Mouse (Mus musculus): ENCODE data around the gene Pithd1.

Pithd1 gene

DNA sequence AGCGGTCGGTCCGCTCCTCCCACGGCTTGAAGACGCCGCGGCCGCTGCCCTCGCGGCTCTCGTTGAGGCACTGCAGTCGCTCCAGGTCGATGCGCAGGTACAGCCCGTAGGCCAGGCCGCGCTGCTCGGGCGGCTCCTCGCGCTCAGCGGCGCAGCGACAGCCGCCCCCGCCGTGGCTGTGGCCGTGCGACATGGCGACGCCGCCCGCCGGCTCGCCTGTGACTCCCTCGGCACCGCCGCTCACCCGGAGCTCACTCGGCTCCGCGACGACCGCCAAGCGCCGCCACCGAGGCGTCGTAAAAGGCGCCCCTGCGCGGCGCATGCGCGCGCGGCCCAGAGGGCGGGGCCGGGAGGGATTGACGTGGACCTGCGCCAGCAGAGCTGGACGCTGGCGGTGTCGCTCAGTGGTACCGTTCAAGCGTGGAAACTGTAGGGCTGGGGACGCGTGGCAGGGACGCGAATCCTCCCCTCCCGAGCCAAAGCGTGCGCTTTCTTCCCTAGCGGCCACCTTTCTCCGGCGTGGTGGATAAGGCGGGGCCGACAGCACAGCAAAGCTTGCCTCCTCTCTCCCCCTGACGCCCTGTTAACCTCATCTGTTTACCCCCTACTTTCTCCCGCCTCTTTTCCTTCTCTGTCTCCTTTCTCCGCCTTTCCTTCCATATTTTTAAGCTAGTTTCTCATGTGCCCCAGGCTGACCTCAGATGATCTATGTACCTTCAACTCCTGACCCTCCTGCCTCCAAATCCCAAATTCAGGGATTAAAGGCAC lies at the start of gene Pithd1:
TSS of gene Pithd1 (minus strand) at position 322 of the 768 bp plus-strand sequence.
- DNase-seq (ENCODE audit: low read depth, low spot score) = peak; percentile 96

- DNase-seq (ENCODE audit: low read depth, low spot score) = no peak
Measured at GRCm38 (mm10) chr4:136035078-136035477, 48.0 kb upstream of the Pithd1 start.

DNA sequence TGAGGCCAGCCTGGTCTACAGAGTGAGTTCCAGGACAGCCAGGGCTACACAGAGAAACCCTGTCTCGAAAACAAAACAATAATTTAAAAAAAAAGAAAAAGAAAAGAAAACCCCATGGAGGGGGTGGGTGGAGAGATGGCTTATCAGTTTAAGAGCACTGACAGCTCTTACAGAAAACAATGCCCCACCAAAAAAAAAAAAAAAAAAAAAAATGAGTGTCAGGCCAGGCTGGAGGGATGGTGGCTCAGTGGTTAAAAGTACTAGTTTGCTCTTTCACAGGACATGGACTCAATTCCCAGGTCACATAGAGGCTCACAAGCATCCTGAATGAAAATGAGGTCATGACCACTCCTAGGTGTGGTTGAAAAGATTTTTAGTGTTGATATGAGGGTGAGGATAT lies 46.2 kb upstream of the Pithd1 start:
- no peak for DNase-seq (ENCODE audit: low read depth, low spot score)

DNA sequence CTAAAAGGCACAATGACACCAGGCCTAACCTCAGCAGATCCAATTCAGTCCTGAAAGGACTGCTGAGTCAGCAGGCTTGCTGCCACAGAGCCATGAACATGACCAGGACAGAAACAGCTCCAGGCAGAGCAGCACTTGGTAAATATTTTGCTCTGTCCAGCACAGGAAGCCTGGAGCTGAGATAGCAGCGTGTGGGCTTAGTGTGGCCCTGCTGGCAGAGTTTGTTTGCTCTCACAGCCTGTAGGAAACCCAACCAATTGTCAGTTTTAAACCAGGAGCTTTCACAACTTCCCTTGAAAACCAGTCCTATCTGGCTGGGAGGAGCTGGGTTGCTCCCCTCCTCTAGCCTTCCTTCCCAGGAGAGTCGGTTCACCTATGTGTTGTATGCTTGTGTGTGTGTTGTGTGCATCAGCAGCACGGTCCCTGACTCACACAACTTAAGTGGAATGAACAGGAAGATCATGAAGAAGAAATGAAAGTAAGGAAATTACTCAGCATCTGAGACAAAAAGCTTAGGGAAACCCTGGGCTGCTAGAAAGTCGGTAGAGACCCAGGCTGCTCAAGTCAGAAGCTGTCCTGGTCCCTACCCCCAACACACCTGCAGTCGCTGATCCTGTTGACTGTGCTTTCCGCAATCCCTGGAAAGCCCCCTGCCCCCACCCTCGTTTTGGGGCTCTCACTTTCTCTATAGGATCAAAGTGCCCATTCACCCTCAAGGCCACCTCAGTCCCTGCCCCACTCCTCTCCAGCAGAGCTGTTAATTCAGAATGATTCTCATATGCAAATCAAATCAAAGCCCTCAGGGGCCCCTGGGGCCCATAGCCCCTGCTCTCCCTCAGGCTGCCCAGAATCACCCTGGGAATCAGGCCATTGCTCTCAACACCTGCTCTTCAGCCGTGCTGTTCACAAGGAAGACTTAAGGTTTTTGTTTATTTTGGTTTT lies 44.2 kb upstream of the Pithd1 start:
- no peak for DNase-seq (ENCODE audit: low read depth, low spot score)

- DNase-seq (ENCODE audit: low read depth, low spot score) = no peak
Measured at GRCm38 (mm10) chr4:136028689-136029088, 41.6 kb upstream of the Pithd1 start.

DNA sequence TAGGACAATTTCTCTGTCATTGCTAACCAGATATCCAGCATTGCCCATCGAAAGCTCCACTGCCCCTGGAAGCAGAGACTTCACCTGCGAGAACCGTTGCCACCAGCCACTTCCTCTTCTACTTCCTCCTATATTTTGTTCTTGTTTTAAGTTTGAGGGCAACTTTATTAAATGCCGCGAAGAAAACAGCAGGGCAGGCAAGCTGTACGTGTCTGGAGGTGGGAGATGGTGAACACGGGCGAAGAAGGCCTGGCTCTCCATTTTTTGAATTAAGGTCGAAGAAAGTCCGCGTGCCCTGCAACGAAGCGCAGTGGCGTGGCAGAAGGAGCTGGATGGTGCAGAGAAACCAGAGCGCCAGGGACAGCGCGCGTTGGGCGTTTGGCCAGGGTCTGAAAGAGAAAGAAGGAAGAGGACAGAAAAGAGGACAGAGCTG lies 41.1 kb upstream of the Pithd1 start:
- DNase-seq (ENCODE audit: low read depth, low spot score) = no peak

- DNase-seq (ENCODE audit: low read depth, low spot score) = no peak
Measured at GRCm38 (mm10) chr4:136027416-136028131, 40.5 kb upstream of the Pithd1 start.

GRCm38 (mm10) chr4:136025350-136025749 lies 38.3 kb upstream of the Pithd1 start:
- no peak for DNase-seq (ENCODE audit: low read depth, low spot score)

- no peak for DNase-seq (ENCODE audit: low read depth, low spot score)
Measured at GRCm38 (mm10) chr4:136022924-136023323, 35.9 kb upstream of the Pithd1 start.

DNA sequence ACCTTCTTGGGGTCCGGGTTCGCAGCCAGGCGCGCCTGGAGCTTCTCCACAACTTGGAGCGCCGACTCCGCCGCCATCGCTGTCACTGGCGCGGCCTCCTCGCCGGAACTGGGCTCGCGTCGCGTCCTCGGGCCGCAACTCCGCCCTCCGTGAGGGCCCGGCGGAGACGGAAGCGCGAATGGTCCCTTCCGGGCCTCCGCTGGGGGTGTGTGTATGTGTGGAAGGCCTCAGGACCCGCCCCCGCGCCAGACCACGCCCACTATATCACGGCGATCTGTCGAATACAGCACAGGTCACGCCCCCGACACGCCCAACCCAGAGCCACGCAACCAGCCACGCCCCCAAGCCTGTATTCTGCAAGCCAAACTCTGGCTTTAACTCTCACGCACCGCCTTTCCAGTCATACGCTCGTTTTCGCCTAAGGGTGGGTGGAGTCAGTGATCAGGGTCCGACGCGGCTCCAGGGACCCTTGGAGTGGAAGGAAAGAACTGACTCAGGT lies 34.5 kb upstream of the Pithd1 start, which contains the start of gene Eloa:
TSS of gene Eloa (minus strand) at position 215 of the 499 bp plus-strand sequence.
- peak; percentile 100 for DNase-seq (ENCODE audit: low read depth, low spot score)

DNA sequence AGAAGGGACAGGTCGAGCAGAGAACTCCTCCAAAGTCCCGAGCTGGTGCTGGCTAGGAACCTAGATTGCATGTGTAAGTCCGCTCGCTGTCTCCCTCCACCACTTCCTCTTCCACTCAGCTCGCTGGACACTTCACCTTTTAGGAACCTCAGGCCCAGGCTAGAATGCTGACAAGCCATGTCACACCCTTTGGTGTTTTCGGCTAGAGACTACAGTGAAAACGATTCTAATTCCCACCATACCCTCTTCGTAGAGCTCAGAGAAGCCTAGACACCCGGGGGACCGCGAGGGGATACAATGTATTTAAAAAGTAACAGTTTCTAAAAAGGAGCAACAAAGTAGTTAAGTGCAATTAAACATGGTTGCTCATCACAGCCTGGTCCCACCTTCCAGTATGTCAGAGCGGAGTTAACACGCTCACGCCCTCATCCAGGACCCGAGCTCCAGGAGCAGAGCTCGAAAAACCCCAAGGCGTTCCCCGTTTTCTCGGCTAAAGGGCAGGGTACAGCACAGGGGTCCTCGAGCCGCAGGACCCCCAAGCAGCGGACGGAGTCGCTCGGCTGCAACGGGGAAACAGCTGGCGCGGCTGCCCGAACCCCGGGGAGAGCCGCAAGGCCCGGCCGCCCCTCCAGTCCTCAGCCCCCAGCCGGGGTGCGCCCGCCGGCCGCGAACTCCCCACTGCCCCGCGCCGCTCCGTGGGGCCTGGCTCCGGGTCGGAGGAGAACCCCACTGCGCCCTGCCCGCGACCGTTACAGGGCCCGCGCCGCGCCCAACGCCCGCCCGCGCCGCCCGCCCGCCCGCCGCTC lies 33.9 kb upstream of the Pithd1 start:
- DNase-seq (ENCODE audit: low read depth, low spot score) = peak; percentile 5

GRCm38 (mm10) chr4:136016059-136016602 lies 29.1 kb upstream of the Pithd1 start:
- DNase-seq (ENCODE audit: low read depth, low spot score) = no peak

DNA sequence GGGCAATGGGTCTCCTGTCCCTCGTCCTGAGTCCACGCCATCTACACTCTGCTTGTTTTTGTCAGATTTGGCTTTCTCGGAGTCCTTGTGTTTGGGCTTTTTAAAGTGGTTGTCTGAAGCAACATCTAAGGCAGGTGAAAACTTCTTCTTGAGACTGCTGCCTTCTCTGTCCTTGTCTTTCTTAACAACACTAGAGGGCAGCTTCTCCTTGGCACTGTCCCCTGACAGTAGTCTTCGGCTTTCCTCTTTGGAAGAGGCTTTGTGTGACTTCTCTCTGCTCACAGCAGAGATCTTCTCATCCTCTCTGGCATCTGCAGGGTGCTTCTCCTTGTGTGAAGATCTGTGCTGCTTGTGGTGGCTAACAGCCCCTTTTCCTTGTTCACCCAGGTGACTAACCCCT lies 23.5 kb upstream of the Pithd1 start:
- no peak for DNase-seq (ENCODE audit: low read depth, low spot score)

- no peak for DNase-seq (ENCODE audit: low read depth, low spot score)
Measured at GRCm38 (mm10) chr4:136008782-136009447, 21.9 kb upstream of the Pithd1 start.

GRCm38 (mm10) chr4:136006821-136007220 lies 19.8 kb upstream of the Pithd1 start:
- no peak for DNase-seq (ENCODE audit: low read depth, low spot score)

DNA sequence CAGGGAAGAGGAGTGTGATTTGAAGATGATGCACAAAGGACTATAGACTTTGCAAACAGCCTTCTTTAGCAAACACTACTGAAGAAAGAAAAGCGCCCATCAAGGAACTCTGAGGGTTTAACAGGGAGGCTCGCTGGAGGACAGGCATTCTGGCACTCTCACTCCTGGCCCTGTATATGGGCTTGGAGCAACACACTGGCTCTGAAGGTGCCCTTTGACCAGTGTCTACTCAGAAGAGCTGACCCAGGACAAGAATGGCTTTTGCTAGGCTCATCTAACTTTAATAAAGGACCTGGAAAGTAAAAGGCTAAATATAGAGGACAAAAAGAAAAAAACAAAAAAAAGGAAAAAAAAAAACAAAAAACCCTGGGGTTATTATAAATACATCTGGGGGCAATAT lies 17.9 kb upstream of the Pithd1 start:
- DNase-seq (ENCODE audit: low read depth, low spot score) = no peak

GRCm38 (mm10) chr4:136004107-136004675 lies 17.1 kb upstream of the Pithd1 start:
- DNase-seq (ENCODE audit: low read depth, low spot score) = no peak

GRCm38 (mm10) chr4:135995118-135995517 lies 8.1 kb upstream of the Pithd1 start:
- DNase-seq (ENCODE audit: low read depth, low spot score) = no peak

DNA sequence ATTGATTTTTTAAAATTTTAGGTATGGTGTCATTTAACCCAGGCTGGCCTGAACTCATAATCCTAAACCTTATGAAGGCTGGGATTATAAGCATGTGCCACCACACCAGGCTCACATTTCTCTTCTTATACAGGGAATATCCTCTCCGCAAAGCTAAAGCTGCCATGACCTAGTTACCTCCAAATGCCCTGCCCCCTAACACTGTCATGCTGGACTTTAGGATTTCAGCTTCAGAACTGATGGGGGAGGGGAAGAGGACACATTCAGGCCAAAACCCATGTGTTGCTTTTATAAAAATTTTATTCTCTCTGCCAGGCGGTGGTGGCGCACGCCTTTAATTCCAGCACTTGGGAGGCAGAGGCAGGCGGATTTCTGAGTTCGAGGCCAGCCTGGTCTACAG lies 6.9 kb upstream of the Pithd1 start:
- no peak for DNase-seq (ENCODE audit: low read depth, low spot score)

DNA sequence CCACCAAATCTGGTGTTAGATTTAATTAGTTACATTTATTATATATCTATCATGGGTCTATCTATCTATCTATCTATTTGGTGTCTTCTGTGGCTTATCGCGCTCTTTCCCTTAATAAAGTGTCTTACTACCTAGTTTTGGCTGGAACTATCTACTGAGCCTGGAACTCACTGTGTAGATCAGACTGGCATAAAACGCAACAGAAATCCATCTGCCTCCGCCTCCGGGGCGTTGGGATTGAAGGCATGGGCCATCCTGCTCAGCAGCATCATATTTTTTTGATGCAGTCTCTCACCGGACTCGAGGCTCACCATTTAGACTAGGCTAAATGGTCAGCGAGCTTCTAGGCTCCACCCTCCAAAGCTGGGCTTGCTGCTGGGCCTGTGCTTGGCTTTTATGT lies 650 bp upstream of the Pithd1 start:
- DNase-seq (ENCODE audit: low read depth, low spot score) = no peak

Data from mesoderm, embryonic 11.5 days (tissue).